Mouse (Mus musculus) spleen, adult 2 months (tissue): Measurements from ENCODE around the gene Zbtb7b. TPM values are rescaled to one million over a fixed set of nuclear protein-coding genes. Genes with fewer than 3 reads are reported as not detected.

Source experiments
- DNase-seq, 2 experiments: peaks; one replicate each; pipeline versions ENCODE4 v3.0.0 to v3.0.0-alpha.2; 2012 to 2021; ENCODE audit warnings: low spot score in 2 of 2, low read depth in 1 of 2
- H3K27ac ChIP-seq: fragments of 200-500 bp; 2 replicates; pipeline ENCODE4 v1.5.1; 2012; ENCODE audit warnings: low read length, inconsistent platforms; ENCODE audit not compliant: insufficient read depth
- H3K27me3 ChIP-seq: fragments of 200-500 bp; 2 replicates; pipeline ENCODE4 v1.6.1; 2012; ENCODE audit warnings: mild to moderate bottlenecking, moderate library complexity, low read length, inconsistent platforms; ENCODE audit not compliant: control insufficient read depth, insufficient read depth
- H3K36me3 ChIP-seq: fragments of 200-500 bp; 2 replicates; pipeline ENCODE4 v1.6.1; 2012; ENCODE audit warnings: mild to moderate bottlenecking, low read length, inconsistent platforms; ENCODE audit not compliant: control insufficient read depth, insufficient read depth
- H3K4me1 ChIP-seq: fragments of 200-500 bp; 2 replicates; pipeline ENCODE4 v1.6.1; 2011; ENCODE audit warnings: inconsistent platforms; ENCODE audit not compliant: control insufficient read depth, insufficient read depth, insufficient read length
- H3K4me3 ChIP-seq: fragments of 200-500 bp; 2 replicates; pipeline ENCODE4 v1.5.1; 2011; ENCODE audit warnings: mild to moderate bottlenecking, inconsistent platforms; ENCODE audit not compliant: insufficient read depth, insufficient read length; ENCODE audit errors: extremely low read depth
- CTCF ChIP-seq: fragments of 200-500 bp; IDR thresholded peaks from 2 replicates; pipeline ENCODE4 v1.5.1; 2011; ENCODE audit warnings: mild to moderate bottlenecking, inconsistent platforms; ENCODE audit not compliant: insufficient read depth, insufficient read length, insufficient replicate concordance; ENCODE audit errors: extremely low read depth
- POLR2A ChIP-seq: fragments of 200-500 bp; IDR thresholded peaks from 2 replicates; pipeline ENCODE4 v1.6.1; 2011; ENCODE audit warnings: low read depth, low read length, inconsistent platforms
- WGBS: fragments of 180-500 bp; shearing (Covaris S2); methylation state at CpG from one replicate; pipeline ENCODE4 v1.1.7; 2018; 5-methylcytosine and 5-hydroxymethylcytosine counted together
- polyA plus RNA-seq: library from polyadenylated mRNA; depleted of rRNA; stranded (reverse); fragments of >200 nt; gene quantifications from 2 replicates; pipeline ENCODE4 v1.2.3, GENCODE M21; 2012

Gene Zbtb7b
- polyA plus RNA-seq, 1 experiment, result 54.5 TPM

DNA sequence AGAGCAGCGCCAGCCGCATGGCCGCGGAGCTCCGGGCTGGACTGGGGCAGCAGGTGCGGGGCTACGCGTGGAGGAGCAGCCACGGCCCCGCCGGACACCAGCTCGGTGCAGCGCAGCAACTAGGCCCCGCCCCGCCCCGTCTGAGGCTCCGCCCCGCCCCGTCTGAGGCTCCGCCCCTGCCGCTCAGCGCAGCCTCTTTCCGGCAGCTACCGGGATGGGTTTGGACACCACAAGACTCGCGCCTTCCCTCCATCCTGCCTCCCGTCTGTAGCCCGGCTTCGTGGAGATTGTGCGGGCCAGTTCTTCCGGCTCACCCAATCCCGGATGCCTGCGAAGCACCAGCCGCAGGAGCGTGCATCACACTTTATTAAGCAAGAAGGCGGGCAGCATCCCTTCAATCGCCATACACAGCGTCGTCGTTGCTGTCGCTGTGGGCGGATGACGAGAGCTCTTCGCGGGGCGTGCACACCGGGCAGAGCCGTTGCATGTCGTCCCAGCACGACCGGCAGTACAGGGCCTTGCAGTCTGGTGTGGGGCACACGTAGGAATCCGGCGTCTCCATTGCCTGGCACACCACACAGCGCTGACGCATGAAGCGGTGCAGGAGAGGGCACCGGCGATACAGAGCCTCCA is 44.6 kb downstream of the Zbtb7b start, which contains the start of gene Adam15:
TSS of gene Adam15 (minus strand) at position 128 of the 633 bp plus-strand sequence.
- TF ChIP-seq CTCF (no peak), POLR2A (no peak)
- under 1% methylated on average over 59 of the region's 59 CpGs for WGBS
- H3K4me1 ChIP-seq, result peaks cover 6% of the 10 kb centered on the region
- no peaks in the 10 kb centered on the region for H3K36me3 ChIP-seq
- H3K27ac ChIP-seq, result peak within 1 kb of the TSS; percentile 38; the same call in 1 of the 2 replicates
- peak within 1 kb of the TSS; percentile 71 for H3K4me3 ChIP-seq
- DNase-seq, result peak; percentile 49 to 84
- no peaks in the 10 kb centered on the region; the same call in 1 of the 2 replicates for H3K27me3 ChIP-seq

DNA sequence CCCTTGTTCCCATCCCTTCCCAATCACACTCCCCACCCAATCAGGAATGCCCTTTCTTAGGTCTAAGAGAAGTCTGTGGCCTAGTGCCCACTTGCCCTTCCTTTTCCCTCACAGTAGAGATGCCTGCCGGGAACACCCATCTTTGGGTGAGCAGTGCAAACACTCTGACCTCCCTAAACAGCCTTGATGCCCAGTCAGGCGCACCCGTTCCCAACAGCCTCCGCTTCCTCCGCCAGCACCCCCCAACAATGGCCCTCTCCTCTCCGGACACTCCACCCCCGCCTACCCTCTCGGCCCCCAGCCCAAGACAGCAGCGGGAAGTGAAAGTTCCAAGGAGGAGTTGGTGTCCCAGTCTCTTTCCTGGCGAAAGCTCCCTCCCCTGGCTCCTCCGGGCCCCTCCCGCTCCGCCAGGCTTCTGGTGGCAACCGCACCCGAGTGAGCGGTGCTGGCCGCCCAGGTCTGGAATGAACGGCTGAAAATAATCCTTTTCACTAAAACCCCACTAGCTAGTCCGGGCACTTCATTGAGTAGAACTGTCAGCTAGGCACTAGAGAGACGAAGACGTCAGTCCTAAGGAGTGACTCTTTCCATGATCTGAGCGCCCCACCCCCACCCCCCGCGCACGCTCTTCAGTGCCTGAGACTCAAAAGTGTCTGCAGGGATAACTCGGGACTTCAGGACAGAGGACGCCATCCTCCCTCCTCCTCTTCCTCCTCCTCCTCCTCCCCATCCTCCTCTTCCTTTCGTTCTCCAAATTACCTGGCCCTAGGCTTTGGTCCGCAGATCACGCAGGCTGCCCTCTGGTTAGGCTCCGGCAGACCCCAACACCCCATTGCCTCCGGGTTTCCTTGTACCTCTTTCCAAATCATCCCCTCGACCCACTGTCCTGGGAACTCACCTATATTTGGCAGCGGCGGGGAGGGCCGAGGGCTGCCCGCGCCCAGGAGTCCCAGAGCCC is 45.4 kb downstream of the Zbtb7b start:
- TF ChIP-seq CTCF (no peak), POLR2A (no peak)
- H3K4me1 ChIP-seq, result peaks cover 6% of the 10 kb centered on the region
- no peaks in the 10 kb centered on the region; the same call in 1 of the 2 replicates for H3K27me3 ChIP-seq
- H3K27ac ChIP-seq, result no peak overlapping the region
- no peak for DNase-seq
- H3K4me3 ChIP-seq, result peak overlapping the region; percentile 71
- H3K36me3 ChIP-seq, result no peaks in the 10 kb centered on the region
- WGBS, result 10% methylated on average over 38 of the region's 38 CpGs

- TF ChIP-seq POLR2A (no peak), CTCF (no peak)
- no peak for DNase-seq
- WGBS, result 21% methylated on average over 1 of the region's 1 CpGs
- Histone ChIP-seq H3K27me3 (no peaks in the 10 kb centered on the region; the same call in 1 of the 2 replicates), H3K27ac (0 out of 2 replicates have a peak overlapping the region, but pooled peaks have one; percentile 4), H3K36me3 (no peaks in the 10 kb centered on the region), H3K4me3 (no peak overlapping the region), H3K4me1 (peaks cover 6% of the 10 kb centered on the region)
Observed at GRCm38 (mm10) chr3:89347916-89348315, 46.7 kb downstream of the Zbtb7b start.

DNA sequence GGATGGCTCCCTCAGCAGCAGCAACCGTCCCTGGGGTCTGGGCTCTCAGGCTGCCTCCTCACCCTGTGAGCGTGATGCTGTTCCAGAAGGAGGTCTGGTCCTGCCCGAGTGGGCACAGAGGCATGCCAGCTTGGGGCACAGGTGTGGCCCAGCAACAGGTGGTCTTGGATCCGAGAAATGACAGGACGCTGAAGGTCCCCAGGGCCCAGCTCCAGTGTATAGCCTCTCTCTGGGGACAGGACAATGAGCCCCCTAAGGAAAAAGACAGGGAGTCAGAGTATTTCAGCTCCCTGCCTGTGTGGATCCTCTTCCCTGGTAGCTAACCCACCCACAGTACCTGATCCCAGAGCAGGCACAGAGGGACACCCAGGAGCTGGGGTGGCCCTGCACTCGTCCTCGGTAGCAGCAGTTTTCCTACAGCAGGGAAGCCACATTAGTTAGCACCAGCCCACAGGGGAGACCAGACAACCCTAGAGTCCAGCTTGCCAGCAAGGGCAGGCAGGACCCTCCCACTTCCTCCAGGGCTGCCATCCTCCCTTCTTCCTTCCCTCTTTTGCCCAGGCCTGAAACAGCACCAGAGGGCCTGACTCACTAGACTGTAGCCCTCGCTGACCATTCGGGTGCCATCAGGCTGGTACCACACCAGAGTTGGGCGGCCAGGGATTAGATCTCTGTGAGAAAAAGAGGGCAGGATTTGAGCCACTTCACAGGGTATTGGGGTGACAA is 47.6 kb downstream of the Zbtb7b start:
- Histone ChIP-seq H3K36me3 (no peaks in the 10 kb centered on the region), H3K4me1 (peaks cover 6% of the 10 kb centered on the region), H3K4me3 (no peak overlapping the region), H3K27ac (no peak overlapping the region), H3K27me3 (no peaks in the 10 kb centered on the region; the same call in 1 of the 2 replicates)
- no peak for DNase-seq
- WGBS, result 54% methylated on average over 10 of the region's 10 CpGs
- TF ChIP-seq POLR2A (no peak), CTCF (no peak)

GRCm38 (mm10) chr3:89343279-89343678 is 51.3 kb downstream of the Zbtb7b start:
- Histone ChIP-seq H3K36me3 (no peaks in the 10 kb centered on the region), H3K27ac (no peak overlapping the region), H3K4me3 (no peak overlapping the region), H3K27me3 (no peaks in the 10 kb centered on the region), H3K4me1 (no peaks in the 10 kb centered on the region)
- WGBS, result 93% methylated on average over 7 of the region's 7 CpGs
- no peak for TF ChIP-seq CTCF
- TF ChIP-seq POLR2A, result no peak
- DNase-seq, result no peak

- H3K36me3 ChIP-seq, result no peaks in the 10 kb centered on the region
- WGBS, result 91% methylated on average over 4 of the region's 4 CpGs
- peaks cover 5% of the 10 kb centered on the region; the same call in 1 of the 2 replicates for H3K27me3 ChIP-seq
- no peak overlapping the region for H3K27ac ChIP-seq
- TF ChIP-seq POLR2A (no peak), CTCF (no peak)
- DNase-seq, result no peak
- H3K4me1 ChIP-seq, result peaks cover 8% of the 10 kb centered on the region
- H3K4me3 ChIP-seq, result no peak overlapping the region
Observed at GRCm38 (mm10) chr3:89341794-89342193, 52.8 kb downstream of the Zbtb7b start.
